ENCODE assay signal across 13 mouse cellular contexts in genomic region chr17:5442403-5442802, GRCm38 (mm10). TPM values are rescaled to one million over a fixed set of nuclear protein-coding genes. Genes with fewer than 3 reads are reported as not detected.
"Had no signal": no experiment of that assay in that cellular context is flagged by ENCODE, and none has a peak within 500 bp of the region (broad histone marks: within the 10 kb centered on the region; RNA-seq: fewer than 3 reads in every experiment).

No protein-coding gene starts in this region.

RNA-seq across cellular contexts. Expression of gene Ldhal6b, which starts 23.8 kb away (rescaled TPM):
- polyA plus RNA-seq: heart, embryonic 10.5 days; heart, embryonic 12.5 days; heart, embryonic 14.5 days; heart, embryonic 16.5 days; hindbrain, embryonic 12.5 days; hindbrain, embryonic 16.5 days; inflammation-experienced regulatory T-cells, adult 6 months; intestine, embryonic 15.5 days; intestine, postnatal 0 days; kidney, embryonic 14.5 days; kidney, embryonic 16.5 days; limb, embryonic 10.5 days; limb, embryonic 12.5 days had no signal
